Mouse (Mus musculus) right cerebral cortex, postnatal 25 days (tissue): ENCODE results near the gene Arhgap15.
"Not testable (repeated sequence)": the region's sequence is repeated elsewhere in the genome, so short reads cannot be mapped to it uniquely, and the experiment has no call there.

Experiments used
- DNase-seq: peaks from one replicate; pipeline ENCODE4 v3.0.0; 2022

Gene Arhgap15

GRCm38 (mm10) chr2:43748287-43748983 lies at the start of gene Arhgap15:
Arhgap15 (plus strand) TSS chr2:43748824.
- no peak for DNase-seq

- peak; percentile 7 for DNase-seq
Observed at GRCm38 (mm10) chr2:43712611-43713138, 35.9 kb upstream of the Arhgap15 start.

- peak; percentile 63 for DNase-seq
Observed at GRCm38 (mm10) chr2:43722446-43723103, 26.0 kb upstream of the Arhgap15 start.

- no peak for DNase-seq
Observed at GRCm38 (mm10) chr2:43723104-43723541, 25.5 kb upstream of the Arhgap15 start.

GRCm38 (mm10) chr2:43727181-43727580 lies 21.4 kb upstream of the Arhgap15 start:
- no peak for DNase-seq

- DNase-seq: no peak
Observed at GRCm38 (mm10) chr2:43727693-43728092, 20.9 kb upstream of the Arhgap15 start.

GRCm38 (mm10) chr2:43728831-43729230 lies 19.8 kb upstream of the Arhgap15 start:
- DNase-seq: no peak

- no peak for DNase-seq
Observed at GRCm38 (mm10) chr2:43732396-43732795, 16.2 kb upstream of the Arhgap15 start.

GRCm38 (mm10) chr2:43735071-43735470 lies 13.6 kb upstream of the Arhgap15 start:
- not testable (repeated sequence) for DNase-seq

GRCm38 (mm10) chr2:43737546-43737945 lies 11.1 kb upstream of the Arhgap15 start:
- no peak for DNase-seq

GRCm38 (mm10) chr2:43738562-43739112 lies 10.0 kb upstream of the Arhgap15 start:
- DNase-seq: no peak

- no peak for DNase-seq
Observed at GRCm38 (mm10) chr2:43739190-43739818, 9.3 kb upstream of the Arhgap15 start.

- no peak for DNase-seq
Observed at GRCm38 (mm10) chr2:43749321-43749720, 697 bp downstream of the Arhgap15 start.

GRCm38 (mm10) chr2:43755899-43756298 lies 7.3 kb downstream of the Arhgap15 start:
- no peak for DNase-seq

GRCm38 (mm10) chr2:43756626-43757025 lies 8.0 kb downstream of the Arhgap15 start:
- no peak for DNase-seq

GRCm38 (mm10) chr2:43761735-43762134 lies 13.1 kb downstream of the Arhgap15 start:
- no peak for DNase-seq

GRCm38 (mm10) chr2:43763279-43763678 lies 14.7 kb downstream of the Arhgap15 start:
- no peak for DNase-seq

- DNase-seq: no peak
Observed at GRCm38 (mm10) chr2:43764456-43764855, 15.8 kb downstream of the Arhgap15 start.

- DNase-seq: no peak
Observed at GRCm38 (mm10) chr2:43766200-43766599, 17.6 kb downstream of the Arhgap15 start.

GRCm38 (mm10) chr2:43769850-43770570 lies 21.4 kb downstream of the Arhgap15 start:
- DNase-seq: no peak

- no peak for DNase-seq
Observed at GRCm38 (mm10) chr2:43772640-43773039, 24.0 kb downstream of the Arhgap15 start.

- no peak for DNase-seq
Observed at GRCm38 (mm10) chr2:43782157-43782556, 33.5 kb downstream of the Arhgap15 start.
